ENCODE assay signal across 8 mouse cellular contexts in genomic region chr17:78199231-78199625, GRCm38 (mm10). TPM values are rescaled to one million over a fixed set of nuclear protein-coding genes. Genes with fewer than 3 reads are reported as not detected.
DNase-seq lines count a peak whose midpoint lies in the region; ATAC-seq and TF ChIP-seq lines count a peak whose summit lies in the region.

No protein-coding gene starts in this region.

- peak; percentile 8 for ATAC-seq in frontal cortex, adult (ENCODE audit: low TSS enrichment)
- no peak for ATAC-seq in liver, embryonic 12.5 days

- no peak for TF ChIP-seq POLR2A in thymus, adult 2 months (IDR thresholded peaks at IDR 0.05; ENCODE audit: control insufficient read depth, extremely low read depth, insufficient read depth, low read length, poor library complexity)

- H3K9me3 ChIP-seq in liver, embryonic 12.5 days (replicated peaks): no peaks in the 10 kb centered on the region

- no peaks in the 10 kb centered on the region for H3K36me3 ChIP-seq in thymus, adult 2 months (ENCODE audit: control insufficient read depth, insufficient read depth, low read length)
- H3K36me3 ChIP-seq in liver, embryonic 12.5 days: no peaks in the 10 kb centered on the region

- no peak overlapping the region for H3K27ac ChIP-seq in thymus, adult 2 months (ENCODE audit: control insufficient read depth, insufficient read depth, low read length)
- H3K27ac ChIP-seq in liver, embryonic 12.5 days: no peak overlapping the region

- TF ChIP-seq CTCF in thymus, adult 2 months (IDR thresholded peaks at IDR 0.05; ENCODE audit: borderline replicate concordance, control insufficient read depth, extremely low read depth, insufficient read depth, low read length, poor library complexity): no peak

- H3K4me3 ChIP-seq in thymus, adult 2 months (ENCODE audit: control insufficient read depth, insufficient read depth, low read length): 0 out of 2 replicates have a peak overlapping the region, but pooled peaks have one; percentile 49
- peak overlapping the region; percentile 74 for H3K4me3 ChIP-seq in liver, embryonic 12.5 days

- H3K27me3 ChIP-seq in thymus, adult 2 months (ENCODE audit: control insufficient read depth, insufficient read depth, low read length): no peaks in the 10 kb centered on the region; the same call in 1 of the 2 replicates
- H3K27me3 ChIP-seq in liver, embryonic 12.5 days (replicated peaks): peaks cover 45% of the 10 kb centered on the region

- H3K4me1 ChIP-seq in thymus, adult 2 months (replicated peaks; ENCODE audit: control insufficient read depth, insufficient read depth, low read length): peaks cover 11% of the 10 kb centered on the region
- peaks cover 40% of the 10 kb centered on the region for H3K4me1 ChIP-seq in liver, embryonic 12.5 days

- H3K9ac ChIP-seq in liver, embryonic 12.5 days: peak overlapping the region; percentile 74

- no peak for DNase-seq in frontal cortex, postnatal 10 days (ENCODE audit: low spot score in 2 of 2)
- no peak for DNase-seq in thymus, adult 2 months
- DNase-seq in thymus, adult 18-20 months: no peak
- no peak for DNase-seq in urinary bladder, postnatal 14 days (ENCODE audit: low spot score)
- no peak for DNase-seq in layer of hippocampus, postnatal 36 days
- no peak for DNase-seq in cerebellum, postnatal 4 days (ENCODE audit: low spot score in 2 of 2)

- H3K4me2 ChIP-seq in liver, embryonic 12.5 days: peak overlapping the region; percentile 99

- WGBS in thymus, adult 2 months: 31% methylated on average over 7 of the region's 7 CpGs
- 13% methylated on average over 7 of the region's 7 CpGs for WGBS in liver, embryonic 12.5 days (ENCODE audit: insufficient replicate concordance)

RNA-seq across cellular contexts. Expression of gene Crim1, which starts 0.8 kb away (rescaled TPM):
- polyA plus RNA-seq in thymus, adult 2 months (2012; rRNA removed): 12.2 and 19.2 TPM in 2 replicates
- 1.5 and 2.1 TPM in 2 replicates for polyA plus RNA-seq in liver, embryonic 12.5 days (2016; fragmentation: Nextera tagmentation; extraction: Ambion mirVana)
- 100 to 1,000 TPM; 137 to 139 TPM for total RNA-seq in layer of hippocampus, postnatal 36 days (2021)
